Mouse (Mus musculus) heart, postnatal 0 days (tissue): Measurements from ENCODE around the gene Smco3.

Experiments used
- CTCF ChIP-seq: IDR thresholded peaks from 2 replicates; pipeline ENCODE4 v1.5.1; 2016; ENCODE audit warnings: antibody characterized with exemption, control low read depth, low read depth
- EP300 ChIP-seq: IDR thresholded peaks from 2 replicates; pipeline ENCODE4 v1.6.1; 2016; ENCODE audit warnings: antibody characterized with exemption, low read depth

DNA sequence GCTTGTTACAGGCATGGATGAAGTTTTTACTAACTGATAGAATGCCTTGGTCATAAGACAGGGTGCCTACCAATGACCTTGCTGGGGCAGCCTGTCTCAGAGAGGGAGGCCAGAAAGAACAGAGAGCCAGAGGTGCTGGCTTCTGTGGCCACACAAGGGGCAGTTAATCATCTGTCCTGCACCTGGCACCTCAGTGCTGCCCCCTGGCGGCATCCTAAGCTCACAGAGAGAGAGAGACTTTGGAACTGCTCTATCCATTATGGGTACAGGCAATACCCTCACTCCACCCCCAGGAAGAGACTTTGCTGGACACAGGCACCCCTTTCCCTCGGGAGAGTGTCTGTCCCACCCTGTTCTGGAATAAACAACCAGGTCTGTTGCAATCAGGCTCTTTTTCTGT is 12.5 kb upstream of the Smco3 start:
- TF ChIP-seq EP300: no peak
- peak; percentile 62 for TF ChIP-seq CTCF
